Mouse (Mus musculus) ES-Bruce4 (cell line): Measurements from ENCODE around the gene Rufy1. TPM values are rescaled to one million over a fixed set of nuclear protein-coding genes. Genes with fewer than 3 reads are reported as not detected.

Experiments used
- H3K27ac ChIP-seq: 2 replicates; pipeline ENCODE4 v1.5.1; 2012; ENCODE audit warnings: low read length, inconsistent platforms; ENCODE audit not compliant: insufficient read depth
- H3K27me3 ChIP-seq: 2 replicates; pipeline ENCODE4 v1.6.1; 2012; ENCODE audit warnings: mild to moderate bottlenecking, low read length, inconsistent platforms; ENCODE audit not compliant: control insufficient read depth, poor library complexity, insufficient read depth, severe bottlenecking
- H3K36me3 ChIP-seq: 2 replicates; pipeline ENCODE4 v1.6.1; 2012; ENCODE audit warnings: inconsistent platforms, mild to moderate bottlenecking, low read length, moderate library complexity; ENCODE audit not compliant: control insufficient read depth, poor library complexity, insufficient read depth, severe bottlenecking
- H3K4me1 ChIP-seq: one replicate; pipeline ENCODE4 v1.8.1; 2011; ENCODE audit warnings: low read length; ENCODE audit not compliant: control insufficient read depth, insufficient read depth
- H3K4me3 ChIP-seq: 2 replicates; pipeline ENCODE4 v1.5.1; 2011; ENCODE audit warnings: low read depth, mild to moderate bottlenecking, low read length
- H3K9ac ChIP-seq: 2 replicates; pipeline ENCODE4 v1.6.1; 2012; ENCODE audit warnings: low read depth, mild to moderate bottlenecking, inconsistent platforms; ENCODE audit not compliant: poor library complexity, severe bottlenecking
- H3K9me3 ChIP-seq: replicated peaks from 2 replicates; pipeline ENCODE4 v1.6.1; 2012; ENCODE audit warnings: mild to moderate bottlenecking, low read length, inconsistent platforms; ENCODE audit not compliant: control insufficient read depth, poor library complexity, insufficient read depth, severe bottlenecking
- CTCF ChIP-seq: IDR thresholded peaks from one replicate; pipeline ENCODE4 v1.8.1; 2011; ENCODE audit warnings: low read depth, low read length
- EP300 ChIP-seq: IDR thresholded peaks from 2 replicates; pipeline ENCODE4 v1.6.1; 2011; ENCODE audit warnings: low read depth, low read length; ENCODE audit not compliant: insufficient read depth
- POLR2A ChIP-seq: IDR thresholded peaks from one replicate; pipeline ENCODE4 v1.8.1; 2011; ENCODE audit warnings: low read length; ENCODE audit not compliant: insufficient read depth
- polyA plus RNA-seq: library from polyadenylated mRNA; stranded (reverse); fragments of >200 nt; gene quantifications from 2 replicates; pipeline ENCODE4 v1.2.4, GENCODE M21; 2011; ENCODE audit warnings: low read depth; ENCODE audit not compliant: missing spikeins, insufficient read depth, insufficient read length

Gene Rufy1
- polyA plus RNA-seq, 1 experiment: 13.0 TPM

DNA sequence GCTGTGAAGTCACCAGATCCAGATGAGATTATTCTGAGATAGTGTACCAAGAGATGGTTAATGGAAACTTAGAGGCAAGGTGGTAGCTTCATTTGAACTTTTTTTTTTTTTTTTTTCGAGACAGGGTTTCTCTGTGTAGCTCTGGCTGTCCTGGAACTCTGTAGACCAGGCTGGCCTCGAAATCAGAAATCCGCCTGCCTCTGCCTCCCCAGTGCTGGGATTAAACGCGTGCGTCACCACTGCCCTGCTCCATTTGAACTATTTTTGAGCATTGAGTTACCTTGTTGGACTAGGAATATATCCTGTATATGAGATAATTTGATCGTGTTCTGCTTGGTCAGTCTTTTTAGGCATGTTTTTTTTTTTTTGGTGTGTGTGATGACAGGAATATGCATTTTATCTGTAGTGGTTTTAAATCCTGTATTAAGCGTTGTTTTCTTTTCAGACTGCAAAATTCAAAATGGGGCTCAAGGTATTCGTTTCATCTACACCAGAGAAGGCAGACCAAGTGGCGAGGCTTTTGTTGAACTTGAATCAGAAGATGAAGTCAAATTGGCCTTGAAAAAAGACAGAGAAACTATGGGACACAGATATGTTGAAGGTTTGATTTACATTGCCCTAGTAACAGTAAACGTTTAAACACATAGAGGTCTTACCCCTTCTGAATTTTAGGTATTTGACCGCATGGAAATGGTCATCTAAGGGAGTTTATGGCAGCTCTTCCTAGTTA lies 51.7 kb downstream of the Rufy1 start:
- Histone ChIP-seq H3K4me1 (peaks cover 2% of the 10 kb centered on the region), H3K9ac (peak overlapping the region; percentile 97), H3K9me3 (no peaks in the 10 kb centered on the region), H3K27me3 (no peaks in the 10 kb centered on the region), H3K4me3 (peak overlapping the region; percentile 95), H3K36me3 (peaks cover 47% of the 10 kb centered on the region), H3K27ac (no peak overlapping the region)
- TF ChIP-seq POLR2A (no peak), EP300 (no peak), CTCF (no peak)

DNA sequence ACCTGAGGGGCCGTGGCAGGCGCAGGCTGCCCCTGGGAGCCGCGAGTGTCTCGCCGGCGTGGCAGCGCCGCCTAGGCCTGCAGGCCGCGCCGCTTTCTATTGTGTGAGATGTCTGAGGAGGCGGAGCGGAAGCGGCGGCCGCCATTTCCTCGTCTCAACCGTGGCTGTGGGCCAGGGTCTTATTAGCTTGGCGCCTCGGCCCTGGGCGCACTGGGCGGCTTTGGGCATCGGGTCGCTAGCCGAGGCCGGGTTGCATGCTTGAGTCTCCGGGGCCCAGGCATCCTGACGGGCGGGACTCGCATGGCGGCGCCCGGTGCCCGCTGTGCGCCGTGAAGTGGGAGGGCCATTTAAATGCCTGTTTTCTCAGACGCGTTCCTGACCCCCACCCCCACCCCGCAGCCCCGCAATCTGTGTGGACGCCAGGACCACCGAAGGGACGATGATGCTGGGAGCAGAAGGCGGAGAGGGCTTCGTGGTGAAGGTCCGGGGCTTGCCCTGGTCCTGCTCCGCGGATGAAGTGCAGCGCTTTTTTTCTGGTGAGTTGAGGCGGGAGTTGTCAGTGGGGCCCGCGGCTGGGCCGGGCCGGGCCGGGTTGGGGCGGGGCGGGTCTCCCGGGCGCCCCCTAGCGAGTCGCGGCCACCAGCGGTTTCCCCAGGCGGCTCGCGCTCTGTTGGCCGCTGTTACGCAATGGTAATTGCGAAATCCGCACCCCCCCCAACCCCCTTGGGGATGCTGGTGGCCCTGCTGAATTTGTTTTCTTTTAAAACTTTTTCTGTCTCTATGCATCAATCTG lies 52.8 kb downstream of the Rufy1 start:
- Histone ChIP-seq H3K9ac (peak overlapping the region; percentile 97), H3K4me3 (peak overlapping the region; percentile 95), H3K4me1 (peaks cover 2% of the 10 kb centered on the region), H3K36me3 (peaks cover 38% of the 10 kb centered on the region), H3K27me3 (no peaks in the 10 kb centered on the region), H3K27ac (peak overlapping the region; percentile 80), H3K9me3 (no peaks in the 10 kb centered on the region)
- TF ChIP-seq EP300 (no peak), CTCF (peak; percentile 39)

DNA sequence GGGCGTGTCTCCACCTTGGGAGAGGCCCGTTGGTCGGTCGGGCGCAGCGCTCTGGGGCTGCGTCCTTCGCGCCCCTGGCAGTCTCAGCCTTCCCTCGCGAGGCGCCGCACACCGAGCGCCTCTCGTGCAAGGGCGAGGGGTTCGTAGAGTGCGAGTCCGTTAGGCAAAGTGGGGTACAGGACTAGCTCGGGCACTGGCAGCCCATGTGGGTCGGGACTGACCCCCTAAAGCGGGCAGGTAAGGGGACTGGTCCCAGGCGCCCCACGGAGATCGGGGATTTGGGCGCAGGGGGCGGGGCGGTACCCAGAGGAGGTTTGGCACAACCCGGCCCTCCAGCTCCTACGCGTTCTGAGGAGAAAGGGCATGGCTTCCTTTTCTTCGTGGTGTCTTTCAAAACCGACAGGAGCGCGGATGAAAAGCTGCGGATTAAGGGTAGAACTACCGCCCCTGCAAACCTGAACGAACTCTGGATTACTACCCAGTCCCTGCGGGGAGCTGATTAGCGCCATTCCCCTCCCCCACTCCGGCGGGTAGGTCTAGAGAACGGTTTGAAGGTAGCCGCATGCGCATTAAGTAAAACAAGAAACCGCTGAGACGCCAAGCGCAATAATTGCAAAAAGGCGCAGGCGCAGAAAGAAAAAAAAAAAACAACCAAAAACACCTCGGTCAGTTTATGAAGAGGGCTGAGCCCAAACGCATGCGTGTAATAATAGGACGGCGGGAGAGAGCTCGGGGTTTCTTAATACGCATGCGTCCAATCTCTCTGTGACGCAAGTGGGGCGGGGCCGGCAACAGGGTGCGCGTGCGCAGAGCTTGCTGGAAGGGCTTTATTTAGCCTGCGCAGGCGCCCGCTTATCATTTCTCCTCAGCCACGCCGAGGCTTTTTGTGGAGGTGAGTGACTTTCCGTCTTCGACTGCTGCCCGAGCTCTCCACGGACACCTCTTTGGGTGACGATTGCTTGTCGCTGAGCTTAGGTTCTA lies 53.7 kb downstream of the Rufy1 start, which contains the start of gene Hnrnph1:
Hnrnph1 (plus strand) TSS at position 80 of the 981 bp plus-strand sequence.
- Histone ChIP-seq H3K27me3 (no peaks in the 10 kb centered on the region), H3K9ac (peak within 1 kb of the TSS; percentile 97), H3K36me3 (peaks cover 29% of the 10 kb centered on the region), H3K4me1 (peaks cover 2% of the 10 kb centered on the region), H3K9me3 (no peaks in the 10 kb centered on the region), H3K4me3 (peak within 1 kb of the TSS; percentile 95), H3K27ac (peak within 1 kb of the TSS; percentile 90)
- TF ChIP-seq POLR2A: peak; percentile 94
- TF ChIP-seq CTCF: no peak

DNA sequence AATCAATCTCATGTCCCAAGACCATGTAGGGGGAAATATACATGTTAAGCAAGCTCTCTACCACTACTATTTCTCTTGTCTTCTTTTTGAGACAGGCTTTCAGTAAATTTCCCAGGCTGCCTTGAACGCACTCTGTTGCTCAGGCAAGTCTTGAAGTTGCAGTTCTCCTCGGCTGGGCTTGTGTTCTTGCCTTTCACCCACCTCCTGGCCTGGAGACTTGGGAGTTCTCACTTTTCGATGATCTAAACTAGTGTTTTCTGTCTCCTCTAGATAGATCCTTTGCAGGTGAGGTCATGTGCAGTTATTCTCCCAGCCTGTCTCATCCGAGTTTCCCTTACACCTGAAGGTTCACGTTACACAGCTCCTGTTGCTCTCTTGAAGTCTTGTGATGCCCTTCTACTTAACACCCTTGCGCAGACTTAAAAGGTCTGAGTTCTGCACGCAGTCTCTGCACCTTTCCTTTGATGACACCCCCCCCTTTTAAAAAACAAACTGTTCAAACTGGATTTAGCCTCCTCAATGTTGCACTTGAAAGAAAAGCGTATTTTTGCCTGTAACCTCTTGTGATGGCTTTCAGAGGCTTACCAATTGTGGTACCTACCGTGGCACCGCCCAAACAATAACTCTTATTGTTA lies 54.7 kb downstream of the Rufy1 start:
- H3K27ac ChIP-seq: peak overlapping the region; percentile 90
- no peaks in the 10 kb centered on the region for H3K27me3 ChIP-seq
- no peak for TF ChIP-seq EP300
- no peak for TF ChIP-seq CTCF
- no peak for TF ChIP-seq POLR2A
- H3K9ac ChIP-seq: peak overlapping the region; percentile 97
- H3K36me3 ChIP-seq: peaks cover 24% of the 10 kb centered on the region
- no peaks in the 10 kb centered on the region for H3K9me3 ChIP-seq
- peak overlapping the region; percentile 82 for H3K4me3 ChIP-seq
- H3K4me1 ChIP-seq: peaks cover 2% of the 10 kb centered on the region

DNA sequence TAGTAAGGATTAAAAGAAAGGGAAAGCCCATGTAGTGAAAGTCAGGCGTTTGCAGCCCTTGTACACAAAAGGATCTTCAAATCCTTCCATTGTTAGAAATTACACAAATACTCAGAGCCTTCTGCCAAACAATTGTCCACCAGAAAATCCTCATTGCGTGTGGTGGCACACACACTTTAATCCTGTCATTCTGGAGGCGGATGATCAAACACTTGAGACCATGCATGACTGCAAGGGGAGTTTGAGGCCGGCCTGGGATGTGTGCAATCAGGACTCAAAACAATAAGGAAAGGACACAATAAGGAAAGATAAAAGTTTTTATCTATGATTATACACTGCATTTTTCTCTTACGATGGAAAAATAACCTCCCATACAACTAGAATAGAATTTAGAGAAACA lies 55.5 kb downstream of the Rufy1 start:
- no peak overlapping the region for H3K27ac ChIP-seq
- H3K9ac ChIP-seq: no peak overlapping the region
- H3K36me3 ChIP-seq: peaks cover 18% of the 10 kb centered on the region
- TF ChIP-seq EP300: no peak
- TF ChIP-seq CTCF: no peak
- no peak for TF ChIP-seq POLR2A
- H3K4me1 ChIP-seq: peaks cover 2% of the 10 kb centered on the region
- H3K9me3 ChIP-seq: no peaks in the 10 kb centered on the region
- no peak overlapping the region for H3K4me3 ChIP-seq
- H3K27me3 ChIP-seq: no peaks in the 10 kb centered on the region
